Mouse (Mus musculus) midbrain, postnatal 0 days (tissue): ENCODE measurements around the gene Zfp105. TPM values are rescaled to one million over a fixed set of nuclear protein-coding genes. Genes with fewer than 3 reads are reported as not detected.

Experiments used
- ATAC-seq: fragments of 200-750 bp; cut with Nextera tagmentation; 2 replicates; pipeline ENCODE4 v1.8.0; 2017; ENCODE audit warnings: moderate number of reproducible peaks, mild to moderate bottlenecking, moderate TSS enrichment, moderate library complexity; ENCODE audit not compliant: low FRiP score
- DNase-seq: peaks from one replicate; pipeline ENCODE4 v3.0.0-alpha.2; 2015; ENCODE audit warnings: low spot score
- H3K27ac ChIP-seq: fragments of 300-500 bp; sonication (generic); 2 replicates; pipeline ENCODE4 v1.5.1; 2014; ENCODE audit warnings: low read depth, mild to moderate bottlenecking, low read length, mixed read lengths
- H3K27me3 ChIP-seq: fragments of 300-500 bp; sonication (generic); 2 replicates; pipeline ENCODE4 v1.6.1; 2014; ENCODE audit warnings: low read length, control low read depth, mixed read lengths; ENCODE audit not compliant: insufficient read depth
- H3K36me3 ChIP-seq: fragments of 300-500 bp; sonication (generic); 2 replicates; pipeline ENCODE4 v1.6.1; 2014; ENCODE audit warnings: low read length, control low read depth, mixed read lengths; ENCODE audit not compliant: insufficient read depth
- H3K4me1 ChIP-seq: fragments of 300-500 bp; sonication (generic); 2 replicates; pipeline ENCODE4 v1.6.1; 2014; ENCODE audit warnings: mild to moderate bottlenecking, control low read depth, antibody characterized with exemption, low read length, mixed read lengths; ENCODE audit not compliant: insufficient read depth
- H3K4me2 ChIP-seq: fragments of 300-500 bp; sonication (generic); 2 replicates; pipeline ENCODE4 v1.6.1; 2014; ENCODE audit warnings: low read depth, mild to moderate bottlenecking, low read length, mixed read lengths; ENCODE audit not compliant: poor library complexity, severe bottlenecking
- H3K4me3 ChIP-seq: fragments of 300-500 bp; sonication (generic); 2 replicates; pipeline ENCODE4 v1.5.1; 2014; ENCODE audit warnings: low read depth, mild to moderate bottlenecking, low read length, moderate library complexity
- H3K9ac ChIP-seq: fragments of 300-500 bp; sonication (generic); replicated peaks from 2 replicates; pipeline ENCODE4 v1.6.1; 2014; ENCODE audit warnings: mild to moderate bottlenecking, low read length, moderate library complexity, mixed read lengths; ENCODE audit not compliant: poor library complexity, severe bottlenecking
- H3K9me3 ChIP-seq: fragments of 300-500 bp; sonication (generic); 2 replicates; pipeline ENCODE4 v1.6.1; 2016; ENCODE audit warnings: low read length, control low read depth
- CTCF ChIP-seq: IDR thresholded peaks from 2 replicates; pipeline ENCODE4 v1.5.1; 2016; ENCODE audit warnings: antibody characterized with exemption, mild to moderate bottlenecking
- WGBS: fragments of 180-500 bp; shearing (Covaris S2); extraction: QIAGEN DNeasy Blood & Tissue Kit; methylation state at CpG from one replicate; pipeline ENCODE4 v1.1.7; 2014; 5-methylcytosine and 5-hydroxymethylcytosine counted together
- polyA plus RNA-seq: library from polyadenylated mRNA; unstranded; fragments of >200 nt; fragmentation: Nextera tagmentation; extraction: Ambion mirVana; gene quantifications from 2 replicates; pipeline ENCODE4 v1.2.1, GENCODE M21; 2015
- total RNA-seq: library from RNA; depleted of rRNA; stranded (reverse); fragments of >200 nt; gene quantifications from 2 replicates; pipeline ENCODE4 v1.2.3, GENCODE M21; 2014; rRNA removed

Gene Zfp105
- total and polyA plus RNA-seq, 2 experiments from 2014 or later, result 6.8 to 8.7 TPM

GRCm38 (mm10) chr9:122902717-122903535 lies 19.9 kb upstream of the Zfp105 start:
- Histone ChIP-seq H3K36me3 (no peaks in the 10 kb centered on the region), H3K4me2 (peak overlapping the region; percentile 76), H3K4me3 (peak overlapping the region; percentile 46), H3K4me1 (no peaks in the 10 kb centered on the region; the same call in 1 of the 2 replicates), H3K27me3 (no peaks in the 10 kb centered on the region), H3K27ac (peak overlapping the region; percentile 52), H3K9ac (peak overlapping the region; percentile 80), H3K9me3 (no peaks in the 10 kb centered on the region)
- peak; percentile 90 for DNase-seq
- peak; percentile 98 for ATAC-seq
- TF ChIP-seq CTCF, result no peak
- WGBS, result 10% methylated on average over 32 of the region's 32 CpGs

- Histone ChIP-seq H3K4me1 (no peaks in the 10 kb centered on the region), H3K4me3 (peak overlapping the region; percentile 78), H3K27me3 (no peaks in the 10 kb centered on the region), H3K4me2 (peak overlapping the region; percentile 55), H3K27ac (peak overlapping the region; percentile 77; the same call in 1 of the 2 replicates), H3K9me3 (no peaks in the 10 kb centered on the region), H3K9ac (peak overlapping the region; percentile 92; the same call in 1 of the 2 replicates), H3K36me3 (peaks cover 26% of the 10 kb centered on the region)
- WGBS, result 25% methylated on average over 3 of the region's 3 CpGs
- TF ChIP-seq CTCF, result no peak
- DNase-seq, result no peak
- ATAC-seq, result no peak
Measured at GRCm38 (mm10) chr9:122922436-122922835, 436 bp upstream of the Zfp105 start.

GRCm38 (mm10) chr9:122928915-122929314 lies 6.0 kb downstream of the Zfp105 start:
- ATAC-seq (no peak), DNase-seq (no peak)
- peaks cover 68% of the 10 kb centered on the region for H3K36me3 ChIP-seq
- no peak for TF ChIP-seq CTCF
- no peak overlapping the region for H3K4me3 ChIP-seq
- 95% methylated on average over 3 of the region's 3 CpGs for WGBS
- H3K27me3 ChIP-seq, result no peaks in the 10 kb centered on the region
- H3K4me2 ChIP-seq, result no peak overlapping the region
- H3K4me1 ChIP-seq, result no peaks in the 10 kb centered on the region
- no peak overlapping the region for H3K9ac ChIP-seq
- no peak overlapping the region for H3K27ac ChIP-seq
- H3K9me3 ChIP-seq, result peaks cover 2% of the 10 kb centered on the region; the same call in 1 of the 2 replicates

- H3K4me3 ChIP-seq, result peak within 1 kb of the TSS; percentile 85
- H3K4me2 ChIP-seq, result peak within 1 kb of the TSS; percentile 96
- H3K27ac ChIP-seq, result peak within 1 kb of the TSS; percentile 78
- ATAC-seq, result peak; percentile 97
- under 1% methylated on average over 60 of the region's 64 CpGs for WGBS
- peak within 1 kb of the TSS; percentile 83 for H3K9ac ChIP-seq
- TF ChIP-seq CTCF, result no peak
- H3K4me1 ChIP-seq, result no peaks in the 10 kb centered on the region
- peak; percentile 94 for DNase-seq
- 0 out of 2 replicates have a peak, but pooled peaks cover 2% of the 10 kb centered on the region for H3K36me3 ChIP-seq
- no peaks in the 10 kb centered on the region for H3K27me3 ChIP-seq
- H3K9me3 ChIP-seq, result no peaks in the 10 kb centered on the region
Measured at GRCm38 (mm10) chr9:122950643-122951475, 28.0 kb downstream of the Zfp105 start, which contains the start of the genes 1110059G10Rik and Kif15. Gene 1110059G10Rik, minus strand, starts transcription at chr9:122951000. Gene Kif15, plus strand, starts transcription at chr9:122951046.

Other genes starting within 250 kb of the Zfp105 start
- gene Topaz1, start 175.7 kb upstream of the Zfp105 start, total RNA-seq, result not detected in 2 replicates
- not detected in 2 replicates for gene Topaz1, start 175.7 kb upstream of the Zfp105 start, polyA plus RNA-seq
- 7.3 and 8.4 TPM in 2 replicates for gene Tcaim, start 117.5 kb upstream of the Zfp105 start, total RNA-seq
- 6.6 and 7.1 TPM in 2 replicates for gene Tcaim, start 117.5 kb upstream of the Zfp105 start, polyA plus RNA-seq
- gene Gm35549, start 79.0 kb upstream of the Zfp105 start, total RNA-seq, result not detected in 2 replicates
- gene Gm35549, start 79.0 kb upstream of the Zfp105 start, polyA plus RNA-seq, result 0.27 TPM in 1 of 2 replicates, not detected in the other
- gene Zfp445, start 57.1 kb upstream of the Zfp105 start, total RNA-seq, result 126 and 187 TPM in 2 replicates
- gene Zfp445, start 57.1 kb upstream of the Zfp105 start, polyA plus RNA-seq, result 70.3 and 77.6 TPM in 2 replicates
- 5.7 and 8.2 TPM in 2 replicates for gene Zkscan7, start 37.4 kb upstream of the Zfp105 start, total RNA-seq
- gene Zkscan7, start 37.4 kb upstream of the Zfp105 start, polyA plus RNA-seq, result 1.6 and 1.7 TPM in 2 replicates
- gene 1110059G10Rik, start 27.9 kb downstream of the Zfp105 start, total RNA-seq, result 14.2 and 16.1 TPM in 2 replicates
- 35.9 and 39.2 TPM in 2 replicates for gene 1110059G10Rik, start 27.9 kb downstream of the Zfp105 start, polyA plus RNA-seq
- gene Kif15, start 28.0 kb downstream of the Zfp105 start, total RNA-seq, result 6.8 and 20.1 TPM in 2 replicates
- 2.9 and 4.8 TPM in 2 replicates for gene Kif15, start 28.0 kb downstream of the Zfp105 start, polyA plus RNA-seq
- gene Tmem42, start 98.3 kb downstream of the Zfp105 start, total RNA-seq, result 17.4 and 18.4 TPM in 2 replicates
- gene Tmem42, start 98.3 kb downstream of the Zfp105 start, polyA plus RNA-seq, result 32.5 and 34.5 TPM in 2 replicates
- gene Tgm4, start 111.7 kb downstream of the Zfp105 start, total RNA-seq, result 0.27 and 0.47 TPM in 2 replicates
- 0.42 and 0.48 TPM in 2 replicates for gene Tgm4, start 111.7 kb downstream of the Zfp105 start, polyA plus RNA-seq
- 72.5 and 76.7 TPM in 2 replicates for gene Zdhhc3, start 190.1 kb downstream of the Zfp105 start, total RNA-seq
- gene Zdhhc3, start 190.1 kb downstream of the Zfp105 start, polyA plus RNA-seq, result 85.4 and 86.9 TPM in 2 replicates
- gene Exosc7, start 190.1 kb downstream of the Zfp105 start, total RNA-seq, result 21.4 and 36.7 TPM in 2 replicates
- 59.3 and 61.1 TPM in 2 replicates for gene Exosc7, start 190.1 kb downstream of the Zfp105 start, polyA plus RNA-seq
- 1.3 TPM in 2 replicates for gene Clec3b, start 227.9 kb downstream of the Zfp105 start, total RNA-seq
- gene Clec3b, start 227.9 kb downstream of the Zfp105 start, polyA plus RNA-seq, result 3.7 and 4.9 TPM in 2 replicates